Mouse (Mus musculus) stomach, postnatal 0 days (tissue): Measurements from ENCODE around the gene Hprt. TPM values are rescaled to one million over a fixed set of nuclear protein-coding genes. Genes with fewer than 3 reads are reported as not detected.

Source experiments
- ATAC-seq: fragments of 200-750 bp; cut with Nextera tagmentation; 2 replicates; pipeline ENCODE4 v1.8.0; 2017; ENCODE audit not compliant: low FRiP score, low TSS enrichment
- DNase-seq: peaks from one replicate; pipeline ENCODE4 v3.0.0-alpha.2; 2016; ENCODE audit warnings: low spot score
- H3K27ac ChIP-seq: fragments of 300-500 bp; sonication (generic); replicated peaks from 2 replicates; pipeline ENCODE4 v1.5.1; 2014; ENCODE audit warnings: mild to moderate bottlenecking, control low read depth
- H3K27me3 ChIP-seq: fragments of 300-500 bp; sonication (generic); 2 replicates; pipeline ENCODE4 v1.6.1; 2014; ENCODE audit warnings: low read length; ENCODE audit not compliant: control insufficient read depth, insufficient read depth
- H3K36me3 ChIP-seq: fragments of 300-500 bp; sonication (generic); 2 replicates; pipeline ENCODE4 v1.6.1; 2014; ENCODE audit warnings: low read length, mixed read lengths; ENCODE audit not compliant: control insufficient read depth, insufficient read depth
- H3K4me1 ChIP-seq: fragments of 300-500 bp; sonication (generic); replicated peaks from 2 replicates; pipeline ENCODE4 v1.6.1; 2014; ENCODE audit warnings: antibody characterized with exemption; ENCODE audit not compliant: control insufficient read depth, insufficient read depth
- H3K4me2 ChIP-seq: fragments of 300-500 bp; sonication (generic); replicated peaks from 2 replicates; pipeline ENCODE4 v1.6.1; 2014; ENCODE audit warnings: low read depth, mild to moderate bottlenecking, control low read depth, moderate library complexity
- H3K4me3 ChIP-seq: fragments of 300-500 bp; sonication (generic); 2 replicates; pipeline ENCODE4 v1.5.1; 2014; ENCODE audit warnings: low read depth, low read length, control low read depth
- H3K9ac ChIP-seq: fragments of 300-500 bp; sonication (generic); 2 replicates; pipeline ENCODE4 v1.6.1; 2014; ENCODE audit warnings: mild to moderate bottlenecking, low read length, control low read depth, mixed read lengths
- H3K9me3 ChIP-seq: fragments of 300-500 bp; sonication (generic); 2 replicates; pipeline ENCODE4 v1.6.1; 2016; ENCODE audit warnings: low read length; ENCODE audit not compliant: control insufficient read depth
- CTCF ChIP-seq: IDR thresholded peaks from 2 replicates; pipeline ENCODE4 v1.5.1; 2016; ENCODE audit warnings: antibody characterized with exemption, low read depth, mild to moderate bottlenecking, moderate library complexity
- EP300 ChIP-seq: optimal IDR thresholded peaks from 2 replicates; pipeline ENCODE3; 2016; ENCODE audit warnings: antibody characterized with exemption
- WGBS: fragments of 180-500 bp; shearing (Covaris S2); extraction: QIAGEN DNeasy Blood & Tissue Kit; methylation state at CpG from one replicate; pipeline ENCODE4 v1.1.7; 2014; 5-methylcytosine and 5-hydroxymethylcytosine counted together
- polyA plus RNA-seq: library from polyadenylated mRNA; unstranded; fragments of >200 nt; fragmentation: Nextera tagmentation; extraction: Ambion mirVana; gene quantifications from 2 replicates; pipeline ENCODE4 v1.2.1, GENCODE M21; 2015

Gene Hprt
- polyA plus RNA-seq, 1 experiment from 2014 or later: 254 TPM

- DNase-seq (no peak), ATAC-seq (no peak)
- 69% methylated on average over 5 of the region's 5 CpGs for WGBS
- H3K4me2 ChIP-seq: no peak overlapping the region
- TF ChIP-seq CTCF (no peak), EP300 (no peak)
- no peak overlapping the region for H3K9ac ChIP-seq
- H3K4me3 ChIP-seq: no peak overlapping the region
- H3K9me3 ChIP-seq: no peaks in the 10 kb centered on the region
- no peaks in the 10 kb centered on the region for H3K36me3 ChIP-seq
- no peak overlapping the region for H3K27ac ChIP-seq
- no peaks in the 10 kb centered on the region for H3K27me3 ChIP-seq
- H3K4me1 ChIP-seq: no peaks in the 10 kb centered on the region
Measured at GRCm38 (mm10) chrX:53029559-53029958, 41.6 kb downstream of the Hprt start.

DNA sequence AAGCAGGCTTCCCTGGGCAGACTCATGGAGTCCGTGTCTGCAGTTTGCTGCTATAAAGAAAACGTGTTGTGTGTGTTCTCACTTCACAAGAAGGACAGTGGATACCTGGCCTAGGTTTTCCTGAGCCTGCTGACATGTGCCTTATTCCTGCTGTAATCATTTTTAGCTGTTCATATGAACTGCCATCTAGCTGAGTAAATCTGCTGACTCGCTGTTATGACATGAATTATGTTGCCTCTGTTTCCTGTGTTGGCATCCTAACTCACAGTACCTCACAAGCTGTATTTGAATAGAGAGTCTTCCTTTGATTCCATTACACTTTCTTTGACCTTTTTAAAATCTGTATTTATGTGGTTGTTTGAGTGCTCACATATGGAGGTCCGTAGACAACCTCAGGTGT lies 50.3 kb downstream of the Hprt start:
- no peaks in the 10 kb centered on the region for H3K4me1 ChIP-seq
- no peak overlapping the region for H3K4me3 ChIP-seq
- no peak overlapping the region for H3K4me2 ChIP-seq
- 76% methylated on average over 4 of the region's 4 CpGs for WGBS
- DNase-seq (no peak), ATAC-seq (no peak)
- H3K27me3 ChIP-seq: no peaks in the 10 kb centered on the region
- no peak for TF ChIP-seq EP300
- TF ChIP-seq CTCF: no peak
- H3K27ac ChIP-seq: no peak overlapping the region
- H3K9me3 ChIP-seq: no peaks in the 10 kb centered on the region
- no peak overlapping the region for H3K9ac ChIP-seq
- H3K36me3 ChIP-seq: no peaks in the 10 kb centered on the region

GRCm38 (mm10) chrX:53039651-53040050 lies 51.7 kb downstream of the Hprt start:
- TF ChIP-seq CTCF (no peak), EP300 (no peak)
- DNase-seq: no peak
- Histone ChIP-seq H3K4me1 (no peaks in the 10 kb centered on the region), H3K4me2 (no peak overlapping the region), H3K4me3 (no peak overlapping the region), H3K9me3 (no peaks in the 10 kb centered on the region), H3K9ac (no peak overlapping the region), H3K27me3 (no peaks in the 10 kb centered on the region), H3K36me3 (no peaks in the 10 kb centered on the region), H3K27ac (no peak overlapping the region)
- no peak for ATAC-seq
- 34% methylated on average over 5 of the region's 5 CpGs for WGBS

DNA sequence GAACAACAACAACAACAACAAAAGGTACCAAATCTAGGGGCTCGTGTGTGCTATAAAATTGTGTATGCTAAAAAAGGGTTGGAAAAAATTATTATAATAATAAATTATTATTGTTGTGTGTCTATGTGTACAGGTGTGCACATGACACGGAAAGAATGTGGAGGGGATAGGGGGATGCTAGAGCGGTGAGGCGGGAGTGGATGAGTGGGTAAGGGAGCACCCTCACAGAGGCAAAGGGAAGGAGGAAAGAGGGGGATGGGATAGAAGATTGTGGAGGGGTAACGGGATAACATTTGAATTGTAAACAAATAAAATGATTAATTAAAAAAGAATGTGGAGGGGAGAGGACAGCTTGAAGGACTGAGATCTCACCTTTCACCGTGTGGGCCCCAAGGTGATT lies 52.2 kb downstream of the Hprt start:
- H3K36me3 ChIP-seq: no peaks in the 10 kb centered on the region
- H3K27me3 ChIP-seq: no peaks in the 10 kb centered on the region
- WGBS: 80% methylated on average over 6 of the region's 6 CpGs
- no peak overlapping the region for H3K9ac ChIP-seq
- no peak overlapping the region for H3K27ac ChIP-seq
- ATAC-seq (no peak), DNase-seq (no peak)
- no peaks in the 10 kb centered on the region for H3K4me1 ChIP-seq
- no peak overlapping the region for H3K4me2 ChIP-seq
- no peaks in the 10 kb centered on the region for H3K9me3 ChIP-seq
- TF ChIP-seq EP300 (no peak), CTCF (no peak)
- no peak overlapping the region for H3K4me3 ChIP-seq

GRCm38 (mm10) chrX:53041006-53041405 lies 53.1 kb downstream of the Hprt start:
- no peak overlapping the region for H3K27ac ChIP-seq
- H3K36me3 ChIP-seq: no peaks in the 10 kb centered on the region
- 86% methylated on average over 6 of the region's 6 CpGs for WGBS
- no peak overlapping the region for H3K4me3 ChIP-seq
- ATAC-seq (no peak), DNase-seq (no peak)
- H3K9ac ChIP-seq: no peak overlapping the region
- no peaks in the 10 kb centered on the region for H3K9me3 ChIP-seq
- TF ChIP-seq EP300 (no peak), CTCF (no peak)
- no peak overlapping the region for H3K4me2 ChIP-seq
- H3K4me1 ChIP-seq: no peaks in the 10 kb centered on the region
- no peaks in the 10 kb centered on the region for H3K27me3 ChIP-seq

DNA sequence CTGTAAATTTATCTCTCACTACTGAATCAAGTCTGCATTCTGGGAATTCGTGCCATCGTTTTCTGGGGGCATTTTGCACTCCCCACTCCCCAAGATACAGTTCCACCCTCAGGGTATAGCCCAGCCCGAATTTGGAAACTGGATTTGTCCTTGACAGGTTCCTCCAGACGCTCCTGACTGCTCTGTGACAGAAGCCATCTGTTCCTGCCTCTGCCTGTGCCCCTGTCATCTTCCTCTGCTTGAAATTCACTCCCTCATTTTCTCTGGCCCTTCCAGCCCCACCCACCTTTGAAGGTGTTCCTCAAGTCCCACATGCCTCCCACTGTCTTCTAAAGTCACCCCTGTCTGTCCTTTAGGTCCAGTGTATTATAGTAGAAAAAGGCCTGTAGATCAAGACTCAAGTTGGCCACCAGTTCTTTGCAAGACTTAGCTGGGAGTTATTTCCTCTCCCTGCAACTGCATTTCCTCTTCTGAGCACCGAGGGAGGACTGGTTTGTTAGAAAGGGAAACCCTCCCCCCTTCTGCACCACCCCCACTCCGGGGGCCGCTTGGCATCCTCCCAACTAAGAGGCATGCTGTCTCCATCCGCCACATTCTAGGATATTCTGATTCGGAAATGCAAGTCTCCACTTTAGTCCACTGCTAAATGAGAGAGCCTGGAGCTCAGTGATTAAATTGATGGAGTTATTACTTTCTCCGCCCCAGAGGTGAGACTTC lies 57.4 kb downstream of the Hprt start:
- TF ChIP-seq CTCF: no peak
- TF ChIP-seq EP300: no peak
- H3K36me3 ChIP-seq: no peaks in the 10 kb centered on the region
- H3K27me3 ChIP-seq: no peaks in the 10 kb centered on the region
- DNase-seq (no peak), ATAC-seq (no peak; the same call in 1 of the 2 replicates)
- no peak overlapping the region for H3K4me3 ChIP-seq
- WGBS: 43% methylated on average over 10 of the region's 10 CpGs
- H3K4me1 ChIP-seq: no peaks in the 10 kb centered on the region
- H3K27ac ChIP-seq: 0 out of 2 replicates have a peak overlapping the region, but pooled peaks have one; percentile 18
- no peak overlapping the region for H3K4me2 ChIP-seq
- H3K9me3 ChIP-seq: no peaks in the 10 kb centered on the region
- no peak overlapping the region for H3K9ac ChIP-seq
